Mouse (Mus musculus): ENCODE measurements around the gene Rbfox1.

Gene Rbfox1

GRCm38 (mm10) chr16:5884746-5885689, at the start of gene Rbfox1:
Gene Rbfox1 (plus strand): TSS chr16:5885355.
- in situ Hi-C loops (cut with MboI; ENCODE audit: low pct_unique_long_range_greater_than_20kb in 1 of 2, low sequenced_read_pairs in 2 of 2, unreplicated experiment in 1 of 2): no loop called here

- in situ Hi-C loops (cut with MboI; ENCODE audit: low pct_unique_long_range_greater_than_20kb in 1 of 2, low sequenced_read_pairs in 2 of 2, unreplicated experiment in 1 of 2): no loop called here
Measured at GRCm38 (mm10) chr16:5836744-5837143, 48.4 kb upstream of the Rbfox1 start.

GRCm38 (mm10) chr16:5841167-5841566, 44.0 kb upstream of the Rbfox1 start:
- in situ Hi-C loops (cut with MboI; ENCODE audit: low pct_unique_long_range_greater_than_20kb in 1 of 2, low sequenced_read_pairs in 2 of 2, unreplicated experiment in 1 of 2): no loop called here

GRCm38 (mm10) chr16:5845645-5846044, 39.5 kb upstream of the Rbfox1 start:
- in situ Hi-C loops (cut with MboI; ENCODE audit: low pct_unique_long_range_greater_than_20kb in 1 of 2, low sequenced_read_pairs in 2 of 2, unreplicated experiment in 1 of 2): no loop called here

GRCm38 (mm10) chr16:5853055-5853454, 32.1 kb upstream of the Rbfox1 start:
- in situ Hi-C loops (cut with MboI; ENCODE audit: low pct_unique_long_range_greater_than_20kb in 1 of 2, low sequenced_read_pairs in 2 of 2, unreplicated experiment in 1 of 2): no loop called here

- in situ Hi-C loops (cut with MboI; ENCODE audit: low pct_unique_long_range_greater_than_20kb in 1 of 2, low sequenced_read_pairs in 2 of 2, unreplicated experiment in 1 of 2): no loop called here
Measured at GRCm38 (mm10) chr16:5864350-5864749, 20.8 kb upstream of the Rbfox1 start.

- in situ Hi-C loops (cut with MboI; ENCODE audit: low pct_unique_long_range_greater_than_20kb in 1 of 2, low sequenced_read_pairs in 2 of 2, unreplicated experiment in 1 of 2): no loop called here
Measured at GRCm38 (mm10) chr16:5866966-5867365, 18.2 kb upstream of the Rbfox1 start.

- in situ Hi-C loops (cut with MboI; ENCODE audit: low pct_unique_long_range_greater_than_20kb in 1 of 2, low sequenced_read_pairs in 2 of 2, unreplicated experiment in 1 of 2): no loop called here
Measured at GRCm38 (mm10) chr16:5870391-5870790, 14.8 kb upstream of the Rbfox1 start.

GRCm38 (mm10) chr16:5881820-5882219, 3.3 kb upstream of the Rbfox1 start:
- in situ Hi-C loops (cut with MboI; ENCODE audit: low pct_unique_long_range_greater_than_20kb in 1 of 2, low sequenced_read_pairs in 2 of 2, unreplicated experiment in 1 of 2): no loop called here

- in situ Hi-C loops (cut with MboI; ENCODE audit: low pct_unique_long_range_greater_than_20kb in 1 of 2, low sequenced_read_pairs in 2 of 2, unreplicated experiment in 1 of 2): no loop called here
Measured at GRCm38 (mm10) chr16:5885690-5886050, 515 bp downstream of the Rbfox1 start.

- in situ Hi-C loops (cut with MboI; ENCODE audit: low pct_unique_long_range_greater_than_20kb in 1 of 2, low sequenced_read_pairs in 2 of 2, unreplicated experiment in 1 of 2): no loop called here
Measured at GRCm38 (mm10) chr16:5895564-5895963, 10.4 kb downstream of the Rbfox1 start.

- in situ Hi-C loops (cut with MboI; ENCODE audit: low pct_unique_long_range_greater_than_20kb in 1 of 2, low sequenced_read_pairs in 2 of 2, unreplicated experiment in 1 of 2): no loop called here
Measured at GRCm38 (mm10) chr16:5898330-5898729, 13.2 kb downstream of the Rbfox1 start.

GRCm38 (mm10) chr16:5910742-5911141, 25.6 kb downstream of the Rbfox1 start:
- in situ Hi-C loops (cut with MboI; ENCODE audit: low pct_unique_long_range_greater_than_20kb in 1 of 2, low sequenced_read_pairs in 2 of 2, unreplicated experiment in 1 of 2): no loop called here

- in situ Hi-C loops (cut with MboI; ENCODE audit: low pct_unique_long_range_greater_than_20kb in 1 of 2, low sequenced_read_pairs in 2 of 2, unreplicated experiment in 1 of 2): no loop called here
Measured at GRCm38 (mm10) chr16:5911880-5912327, 26.7 kb downstream of the Rbfox1 start.

- in situ Hi-C loops (cut with MboI; ENCODE audit: low pct_unique_long_range_greater_than_20kb in 1 of 2, low sequenced_read_pairs in 2 of 2, unreplicated experiment in 1 of 2): no loop called here
Measured at GRCm38 (mm10) chr16:5917937-5918336, 32.8 kb downstream of the Rbfox1 start.

GRCm38 (mm10) chr16:5926986-5927385, 41.8 kb downstream of the Rbfox1 start:
- in situ Hi-C loops (cut with MboI; ENCODE audit: low pct_unique_long_range_greater_than_20kb in 1 of 2, low sequenced_read_pairs in 2 of 2, unreplicated experiment in 1 of 2): no loop called here

- in situ Hi-C loops (cut with MboI; ENCODE audit: low pct_unique_long_range_greater_than_20kb in 1 of 2, low sequenced_read_pairs in 2 of 2, unreplicated experiment in 1 of 2): no loop called here
Measured at GRCm38 (mm10) chr16:5931680-5932079, 46.5 kb downstream of the Rbfox1 start.

GRCm38 (mm10) chr16:5940016-5940415, 54.9 kb downstream of the Rbfox1 start:
- in situ Hi-C loops (cut with MboI; ENCODE audit: low pct_unique_long_range_greater_than_20kb in 1 of 2, low sequenced_read_pairs in 2 of 2, unreplicated experiment in 1 of 2): no loop called here

- in situ Hi-C loops (cut with MboI; ENCODE audit: low pct_unique_long_range_greater_than_20kb in 1 of 2, low sequenced_read_pairs in 2 of 2, unreplicated experiment in 1 of 2): no loop called here
Measured at GRCm38 (mm10) chr16:5945682-5946081, 60.5 kb downstream of the Rbfox1 start.

GRCm38 (mm10) chr16:5953106-5953505, 68.0 kb downstream of the Rbfox1 start:
- in situ Hi-C loops (cut with MboI; ENCODE audit: low pct_unique_long_range_greater_than_20kb in 1 of 2, low sequenced_read_pairs in 2 of 2, unreplicated experiment in 1 of 2): no loop called here

All from mouse embryonic stem cell (cell line).